Mouse (Mus musculus): ENCODE results near the gene Dmbx1. TPM values are rescaled to one million over a fixed set of nuclear protein-coding genes. Genes with fewer than 3 reads are reported as not detected.

Dmbx1 gene
- polyA plus RNA-seq, 1 experiment from 2014 or later: not detected

DNA sequence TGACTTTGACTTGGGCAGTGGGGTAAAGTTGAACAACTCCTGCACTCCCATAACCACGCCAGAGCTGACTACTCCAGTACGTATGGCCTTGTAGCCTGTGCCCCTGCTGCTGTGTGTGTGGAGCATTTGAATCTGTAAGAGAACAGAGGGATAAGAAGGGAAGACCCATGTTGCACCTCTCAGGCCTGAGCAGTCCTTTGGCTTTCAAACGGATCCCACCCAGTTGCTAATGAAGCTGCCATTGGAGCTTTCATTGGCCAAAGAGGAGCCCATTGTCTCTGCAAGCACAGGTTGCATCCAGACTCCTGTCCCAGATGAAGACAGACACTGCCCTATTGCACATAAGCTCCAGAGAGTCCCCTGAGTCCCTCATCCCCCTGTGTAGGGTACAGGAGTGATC lies 66.5 kb downstream of the Dmbx1 start:
- ATAC-seq (replicated peaks; ENCODE audit: low FRiP score, low read depth) (no peak), DNase-seq (ENCODE audit: low spot score) (no peak)
- 83% methylated on average over 3 of the region's 3 CpGs for WGBS
- Histone ChIP-seq H3K27me3 (ENCODE audit: insufficient read depth, low read length) (no peaks in the 10 kb centered on the region), H3K4me2 (ENCODE audit: low read length) (no peak overlapping the region), H3K27ac (no peak overlapping the region), H3K4me1 (replicated peaks; ENCODE audit: insufficient read depth, low read length) (no peaks in the 10 kb centered on the region), H3K9me3 (replicated peaks; ENCODE audit: low read length) (no peaks in the 10 kb centered on the region), H3K36me3 (ENCODE audit: insufficient read depth, low read length) (peaks cover 15% of the 10 kb centered on the region; the same call in 1 of the 2 replicates), H3K4me3 (replicated peaks; ENCODE audit: low read depth, low read length) (no peak overlapping the region), H3K9ac (ENCODE audit: low read depth, low read length) (no peak overlapping the region)
- no peak for TF ChIP-seq CTCF (IDR thresholded peaks at IDR 0.05; ENCODE audit: low read depth)

- H3K9ac ChIP-seq (ENCODE audit: low read depth, low read length): no peak overlapping the region
- no peak for TF ChIP-seq CTCF (IDR thresholded peaks at IDR 0.05; ENCODE audit: low read depth)
- no peaks in the 10 kb centered on the region for H3K4me1 ChIP-seq (replicated peaks; ENCODE audit: insufficient read depth, low read length)
- no peak overlapping the region for H3K4me2 ChIP-seq (ENCODE audit: low read length)
- peaks cover 15% of the 10 kb centered on the region; the same call in 1 of the 2 replicates for H3K36me3 ChIP-seq (ENCODE audit: insufficient read depth, low read length)
- H3K9me3 ChIP-seq (replicated peaks; ENCODE audit: low read length): no peaks in the 10 kb centered on the region
- no peak overlapping the region for H3K4me3 ChIP-seq (replicated peaks; ENCODE audit: low read depth, low read length)
- DNase-seq (ENCODE audit: low spot score) (no peak), ATAC-seq (replicated peaks; ENCODE audit: low FRiP score, low read depth) (no peak)
- no peaks in the 10 kb centered on the region for H3K27me3 ChIP-seq (ENCODE audit: insufficient read depth, low read length)
- WGBS: 37% methylated on average over 16 of the region's 16 CpGs
- no peak overlapping the region for H3K27ac ChIP-seq
Measured at GRCm38 (mm10) chr4:115869512-115870210, 70.1 kb downstream of the Dmbx1 start.

Other genes starting within 250 kb of the Dmbx1 start
- 28.9 and 30.4 TPM in 2 replicates for gene Efcab14, start 202.2 kb downstream of the Dmbx1 start, polyA plus RNA-seq (2015; fragmentation: Nextera tagmentation; extraction: Ambion mirVana)
- gene Tex38, start 158.9 kb downstream of the Dmbx1 start, polyA plus RNA-seq (2015; fragmentation: Nextera tagmentation; extraction: Ambion mirVana): 0.59 and 0.64 TPM in 2 replicates
- gene Atpaf1, start 155.1 kb downstream of the Dmbx1 start, polyA plus RNA-seq (2015; fragmentation: Nextera tagmentation; extraction: Ambion mirVana): 61.6 and 62.1 TPM in 2 replicates
- gene Mob3c, start 111.8 kb downstream of the Dmbx1 start, polyA plus RNA-seq (2015; fragmentation: Nextera tagmentation; extraction: Ambion mirVana): 7.4 and 8.9 TPM in 2 replicates
- 20.4 and 21.6 TPM in 2 replicates for gene Mknk1, start 100.7 kb downstream of the Dmbx1 start, polyA plus RNA-seq (2015; fragmentation: Nextera tagmentation; extraction: Ambion mirVana)
- gene Kncn, start 55.5 kb downstream of the Dmbx1 start, polyA plus RNA-seq (2015; fragmentation: Nextera tagmentation; extraction: Ambion mirVana): 0.05 and 0.09 TPM in 2 replicates
- gene 6430628N08Rik, start 49.3 kb downstream of the Dmbx1 start, polyA plus RNA-seq (2015; fragmentation: Nextera tagmentation; extraction: Ambion mirVana): not detected in 2 replicates
- gene Faah, start 78.0 kb upstream of the Dmbx1 start, polyA plus RNA-seq (2015; fragmentation: Nextera tagmentation; extraction: Ambion mirVana): 13.8 and 16.9 TPM in 2 replicates
- 18.7 and 22.2 TPM in 2 replicates for gene Nsun4, start 114.0 kb upstream of the Dmbx1 start, polyA plus RNA-seq (2015; fragmentation: Nextera tagmentation; extraction: Ambion mirVana)
- 825 and 954 TPM in 2 replicates for gene Uqcrh, start 135.1 kb upstream of the Dmbx1 start, polyA plus RNA-seq (2015; fragmentation: Nextera tagmentation; extraction: Ambion mirVana)
- gene Lrrc41, start 135.3 kb upstream of the Dmbx1 start, polyA plus RNA-seq (2015; fragmentation: Nextera tagmentation; extraction: Ambion mirVana): 62.6 and 65.1 TPM in 2 replicates
- gene Rad54l, start 183.8 kb upstream of the Dmbx1 start, polyA plus RNA-seq (2015; fragmentation: Nextera tagmentation; extraction: Ambion mirVana): 10.4 and 13.5 TPM in 2 replicates
- gene Pomgnt1, start 183.9 kb upstream of the Dmbx1 start, polyA plus RNA-seq (2015; fragmentation: Nextera tagmentation; extraction: Ambion mirVana): 52.2 and 55.9 TPM in 2 replicates
- gene Lurap1, start 211.4 kb upstream of the Dmbx1 start, polyA plus RNA-seq (2015; fragmentation: Nextera tagmentation; extraction: Ambion mirVana): 4.5 and 4.9 TPM in 2 replicates
- gene Tspan1, start 227.7 kb upstream of the Dmbx1 start, polyA plus RNA-seq (2015; fragmentation: Nextera tagmentation; extraction: Ambion mirVana): 16.5 and 20.0 TPM in 2 replicates
- not detected in 2 replicates for gene 1700042G07Rik, start 233.4 kb upstream of the Dmbx1 start, polyA plus RNA-seq (2015; fragmentation: Nextera tagmentation; extraction: Ambion mirVana)
- gene Gm49337, start 233.5 kb upstream of the Dmbx1 start, polyA plus RNA-seq (2015; fragmentation: Nextera tagmentation; extraction: Ambion mirVana): not detected in 2 replicates